Mouse (Mus musculus): Measurements from ENCODE around the gene Hs6st2. TPM values are rescaled to one million over a fixed set of nuclear protein-coding genes. Genes with fewer than 3 reads are reported as not detected.

Hs6st2 gene
- total RNA-seq (2012; rRNA removed), result not detected in 2 replicates
- not detected in 2 replicates for total RNA-seq (2014; rRNA removed)
- polyA plus RNA-seq (2012; ENCODE audit: insufficient read length, low read depth), result not detected in 2 replicates

- no peaks in the 10 kb centered on the region for H3K27me3 ChIP-seq (replicated peaks)
- H3K4me3 ChIP-seq (replicated peaks in 1 of 3; ENCODE audit: low read depth in 2 of 3, low read length in 2 of 3, poor library complexity in 1 of 3), result no peak within 1 kb of the TSS
- dilution Hi-C loops (cut with MboI; ENCODE audit: extremely low pct_ligation_motif_present, extremely low pct_unique_long_range_greater_than_20kb, low sequenced_read_pairs) (no loop called here), in situ Hi-C loops (cut with MboI; ENCODE audit: low pct_ligation_motif_present, low pct_unique_long_range_greater_than_20kb, low sequenced_read_pairs) (no loop called here)
- no peak for DNase-seq (ENCODE audit: extremely low read depth)
- H3K27ac ChIP-seq (ENCODE audit: insufficient read depth, low read depth), result no peak within 1 kb of the TSS
- no peak within 1 kb of the TSS for H3K4me2 ChIP-seq (ENCODE audit: insufficient read depth, low read depth, poor library complexity, severe bottlenecking)
- H3K9ac ChIP-seq (ENCODE audit: insufficient read depth, low read depth), result no peak within 1 kb of the TSS
- H3K36me3 ChIP-seq (replicated peaks in 1 of 2; ENCODE audit: control insufficient read depth in 1 of 2, insufficient read depth in 1 of 2, low read length in 1 of 2), result no peaks in the 10 kb centered on the region
- no peaks in the 10 kb centered on the region for H3K9me3 ChIP-seq (replicated peaks; ENCODE audit: low read length)
- no peaks in the 10 kb centered on the region for H3K79me2 ChIP-seq (replicated peaks; ENCODE audit: control insufficient read depth, extremely low read depth, insufficient read depth, poor library complexity, severe bottlenecking)
- no peak for TF ChIP-seq KAT2A (IDR thresholded peaks at IDR 0.05; ENCODE audit: insufficient replicate concordance, low read length)
- TF ChIP-seq PAX5 (IDR thresholded peaks at IDR 0.05; ENCODE audit: low read length), result no peak
- no peak for TF ChIP-seq RAD21 (IDR thresholded peaks at IDR 0.05; ENCODE audit: low read depth, low read length)
- no peak for TF ChIP-seq MYC (IDR thresholded peaks at IDR 0.05; ENCODE audit: low read depth, low read length)
- no peak for TF ChIP-seq MXI1 (IDR thresholded peaks at IDR 0.05; ENCODE audit: low read depth, low read length)
- TF ChIP-seq GABPA (IDR thresholded peaks at IDR 0.05; ENCODE audit: insufficient replicate concordance, low read depth, low read length), result no peak
- TF ChIP-seq ZC3H11A (IDR thresholded peaks at IDR 0.05; ENCODE audit: low read depth, low read length), result no peak
- no peak for TF ChIP-seq MAX (IDR thresholded peaks at IDR 0.05; ENCODE audit: low read length)
- TF ChIP-seq ETS1 (conservative IDR thresholded peaks at IDR 0.05; ENCODE audit: low read depth, low read length), result no peak
- no peak for TF ChIP-seq NELFE (IDR thresholded peaks at IDR 0.05; ENCODE audit: low read depth, low read length)
- no peak for TF ChIP-seq CHD1 (IDR thresholded peaks at IDR 0.05; ENCODE audit: low read depth, low read length)
- TF ChIP-seq EP300 (IDR thresholded peaks at IDR 0.05; ENCODE audit: low read length), result no peak
- no peak for TF ChIP-seq USF1 (IDR thresholded peaks at IDR 0.05; ENCODE audit: low read depth, low read length)
- TF ChIP-seq BHLHE40 (IDR thresholded peaks at IDR 0.05; ENCODE audit: low read depth, low read length), result no peak
- no peak for TF ChIP-seq IRF4 (IDR thresholded peaks at IDR 0.05; ENCODE audit: low read depth, low read length)
- no peak for TF ChIP-seq NRF1 (IDR thresholded peaks at IDR 0.05; ENCODE audit: low read depth, low read length)
- no peak for TF ChIP-seq JUN (IDR thresholded peaks at IDR 0.05; ENCODE audit: insufficient read depth, low read depth, low read length)
- no peak for TF ChIP-seq SIN3A (IDR thresholded peaks at IDR 0.05; ENCODE audit: low read length)
- no peaks in the 10 kb centered on the region for H3K4me1 ChIP-seq (ENCODE audit: control insufficient read depth in 1 of 2, insufficient read depth in 2 of 2)
These were observed at the start of gene Hs6st2 for GRCm38 (mm10) chrX:51681756-51682155. Hs6st2 (minus strand) TSS chrX:51681856.

- H3K9ac ChIP-seq (ENCODE audit: insufficient read depth, low read depth), result no peak overlapping the region
- dilution Hi-C loops (cut with MboI; ENCODE audit: extremely low pct_ligation_motif_present, extremely low pct_unique_long_range_greater_than_20kb, low sequenced_read_pairs), result no loop called here
- no peaks in the 10 kb centered on the region for H3K79me2 ChIP-seq (replicated peaks; ENCODE audit: control insufficient read depth, extremely low read depth, insufficient read depth, poor library complexity, severe bottlenecking)
- TF ChIP-seq NELFE (IDR thresholded peaks at IDR 0.05; ENCODE audit: low read depth, low read length), result no peak
- no peak for TF ChIP-seq SMC3 (IDR thresholded peaks at IDR 0.05; ENCODE audit: low read depth, low read length)
- TF ChIP-seq ZKSCAN1 (IDR thresholded peaks at IDR 0.05; ENCODE audit: borderline replicate concordance, low read depth, low read length), result no peak
- TF ChIP-seq ETS1 (conservative IDR thresholded peaks at IDR 0.05; ENCODE audit: low read depth, low read length), result no peak
- TF ChIP-seq ZMIZ1 (IDR thresholded peaks at IDR 0.05; ENCODE audit: low read depth, low read length), result no peak
- TF ChIP-seq KAT2A (IDR thresholded peaks at IDR 0.05; ENCODE audit: insufficient replicate concordance, low read length), result no peak
- TF ChIP-seq POLR2A (IDR thresholded peaks at IDR 0.05; ENCODE audit: low read depth, low read length), result no peak
- TF ChIP-seq MXI1 (IDR thresholded peaks at IDR 0.05; ENCODE audit: low read depth, low read length), result no peak
- TF ChIP-seq USF1 (IDR thresholded peaks at IDR 0.05; ENCODE audit: low read depth, low read length), result no peak
- TF ChIP-seq RAD21 (IDR thresholded peaks at IDR 0.05; ENCODE audit: low read depth, low read length), result no peak
- TF ChIP-seq MYC (IDR thresholded peaks at IDR 0.05; ENCODE audit: low read depth, low read length), result no peak
- no peaks in the 10 kb centered on the region for H3K27me3 ChIP-seq (replicated peaks)
- in situ Hi-C loops (cut with MboI; ENCODE audit: low pct_ligation_motif_present, low pct_unique_long_range_greater_than_20kb, low sequenced_read_pairs), result no loop called here
- H3K27ac ChIP-seq (ENCODE audit: insufficient read depth, low read depth), result no peak overlapping the region
- no peak overlapping the region for H3K4me2 ChIP-seq (ENCODE audit: insufficient read depth, low read depth, poor library complexity, severe bottlenecking)
- H3K36me3 ChIP-seq (replicated peaks in 1 of 2; ENCODE audit: control insufficient read depth in 1 of 2, insufficient read depth in 1 of 2, low read length in 1 of 2), result no peaks in the 10 kb centered on the region
- no peak for DNase-seq (ENCODE audit: extremely low read depth)
- H3K4me3 ChIP-seq (replicated peaks in 1 of 3; ENCODE audit: low read depth in 2 of 3, low read length in 2 of 3, poor library complexity in 1 of 3), result no peak overlapping the region
- no peaks in the 10 kb centered on the region for H3K4me1 ChIP-seq (ENCODE audit: control insufficient read depth in 1 of 2, insufficient read depth in 2 of 2)
- H3K9me3 ChIP-seq (replicated peaks; ENCODE audit: low read length), result no peaks in the 10 kb centered on the region
These were observed 32.6 kb upstream of the Hs6st2 start for GRCm38 (mm10) chrX:51714086-51714745.
